Mouse (Mus musculus) left cerebral cortex, adult 11 months (tissue): ENCODE measurements around the gene Gm5741.
A peak's percentile ranks its signal among the peaks of the same experiment; 100 is the strongest.

Source experiments
- DNase-seq: peaks from one replicate; pipeline ENCODE4 v3.0.0; 2022; ENCODE audit warnings: low spot score

Gene Gm5741

GRCm38 (mm10) chr8:85073041-85073612 lies 5.3 kb upstream of the Gm5741 start:
- no peak for DNase-seq

- no peak for DNase-seq
These were observed 4.7 kb upstream of the Gm5741 start for GRCm38 (mm10) chr8:85072364-85072929.

DNA sequence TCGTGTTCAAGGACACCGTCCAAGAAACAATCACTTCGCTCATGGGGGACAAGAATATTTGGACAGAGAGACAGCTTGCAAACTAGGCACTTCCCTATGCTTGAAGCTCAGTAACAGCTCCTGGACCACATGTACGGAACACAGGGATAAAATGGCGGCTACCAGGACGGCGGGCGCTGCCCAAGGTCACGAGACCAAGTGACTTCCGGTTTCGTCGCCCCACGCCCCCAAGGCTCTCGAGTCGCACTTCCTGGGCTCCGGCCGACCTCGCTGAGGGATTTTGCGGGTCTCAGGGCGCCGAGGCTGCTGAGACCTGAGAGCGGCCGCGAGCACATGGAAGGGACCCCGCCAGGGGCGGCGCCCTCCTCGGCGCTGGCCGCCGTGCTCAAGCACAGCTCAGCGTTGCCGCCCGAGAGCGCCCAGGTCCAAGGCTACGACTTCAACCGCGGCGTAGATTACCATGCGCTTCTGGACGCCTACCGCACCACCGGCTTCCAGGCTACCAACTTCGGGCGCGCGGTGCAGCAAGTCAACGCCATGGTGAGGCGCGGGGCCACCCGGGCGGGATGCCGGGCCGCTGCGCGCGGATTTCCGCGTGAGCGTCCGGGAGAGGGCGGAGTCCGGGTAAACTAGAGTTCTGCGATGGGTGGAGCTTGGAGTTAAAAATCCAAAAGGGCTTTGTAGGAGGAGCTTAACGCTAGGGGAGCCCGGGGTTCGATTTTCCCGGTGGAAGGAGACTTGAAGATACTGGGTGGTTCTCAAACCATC lies 3.9 kb upstream of the Gm5741 start, which contains the start of gene Dhps:
Dhps (plus strand) TSS at position 244 of the 768 bp plus-strand sequence.
- DNase-seq, result peak; percentile 90

DNA sequence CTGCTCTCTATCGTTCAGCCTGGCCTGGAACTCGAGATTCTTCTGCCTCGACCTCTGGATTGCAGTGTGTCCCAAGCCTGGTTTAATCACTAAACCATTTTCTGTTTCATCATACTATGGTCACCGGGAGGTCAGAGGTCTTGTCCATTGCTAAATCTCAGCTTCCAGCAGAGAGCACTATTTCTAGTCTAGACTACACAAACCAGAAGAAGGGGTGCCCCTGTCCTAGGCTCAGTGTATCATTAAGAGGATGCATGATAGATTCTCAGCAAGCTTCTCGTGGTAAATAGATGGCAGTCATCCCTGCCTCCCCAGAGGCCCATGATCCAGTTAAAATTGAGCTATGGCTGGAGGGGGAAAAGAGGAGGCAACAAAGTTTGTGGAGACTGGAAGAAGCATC lies 3.3 kb upstream of the Gm5741 start:
- DNase-seq, result no peak

DNA sequence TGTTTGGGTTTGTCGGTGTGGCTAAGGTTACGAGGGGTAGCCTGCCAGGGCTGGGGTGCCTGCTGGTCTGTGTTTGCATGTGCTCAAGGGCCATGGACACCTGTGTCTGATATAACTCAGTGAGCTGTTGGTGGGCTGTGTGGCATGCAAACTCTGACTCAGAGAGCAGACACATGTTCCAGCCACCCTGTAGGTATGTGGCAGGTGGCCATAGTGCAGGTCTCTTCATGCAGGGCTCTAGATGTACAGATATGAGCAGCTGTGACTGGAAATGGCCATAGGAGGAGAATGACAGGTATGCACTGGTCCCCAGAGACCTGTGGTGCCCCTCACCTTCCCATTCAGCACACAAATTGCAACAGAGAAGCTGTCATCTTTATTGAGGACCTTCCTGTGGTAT lies 627 bp downstream of the Gm5741 start:
- no peak for DNase-seq

DNA sequence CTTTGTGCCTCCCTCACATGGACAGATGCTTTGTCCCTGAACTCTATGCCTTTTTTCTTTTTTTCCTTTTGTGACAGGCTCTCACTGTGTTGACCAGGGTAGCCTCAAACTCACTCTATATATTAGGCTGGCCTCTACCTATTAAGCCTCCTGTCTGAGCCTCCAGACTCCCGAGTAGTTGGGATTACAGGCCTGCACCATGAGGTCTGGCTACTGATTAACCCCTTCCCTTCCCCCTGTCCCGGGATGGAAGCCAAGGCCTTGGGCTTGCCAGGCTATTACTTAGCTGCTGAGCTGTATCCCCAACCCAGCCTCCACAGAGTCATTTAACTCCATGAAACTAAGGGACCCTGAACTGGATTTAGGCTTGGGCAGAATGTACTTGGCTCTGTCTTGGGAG lies 2.6 kb downstream of the Gm5741 start:
- no peak for DNase-seq

GRCm38 (mm10) chr8:85062603-85063002 lies 5.2 kb downstream of the Gm5741 start:
- no peak for DNase-seq

DNA sequence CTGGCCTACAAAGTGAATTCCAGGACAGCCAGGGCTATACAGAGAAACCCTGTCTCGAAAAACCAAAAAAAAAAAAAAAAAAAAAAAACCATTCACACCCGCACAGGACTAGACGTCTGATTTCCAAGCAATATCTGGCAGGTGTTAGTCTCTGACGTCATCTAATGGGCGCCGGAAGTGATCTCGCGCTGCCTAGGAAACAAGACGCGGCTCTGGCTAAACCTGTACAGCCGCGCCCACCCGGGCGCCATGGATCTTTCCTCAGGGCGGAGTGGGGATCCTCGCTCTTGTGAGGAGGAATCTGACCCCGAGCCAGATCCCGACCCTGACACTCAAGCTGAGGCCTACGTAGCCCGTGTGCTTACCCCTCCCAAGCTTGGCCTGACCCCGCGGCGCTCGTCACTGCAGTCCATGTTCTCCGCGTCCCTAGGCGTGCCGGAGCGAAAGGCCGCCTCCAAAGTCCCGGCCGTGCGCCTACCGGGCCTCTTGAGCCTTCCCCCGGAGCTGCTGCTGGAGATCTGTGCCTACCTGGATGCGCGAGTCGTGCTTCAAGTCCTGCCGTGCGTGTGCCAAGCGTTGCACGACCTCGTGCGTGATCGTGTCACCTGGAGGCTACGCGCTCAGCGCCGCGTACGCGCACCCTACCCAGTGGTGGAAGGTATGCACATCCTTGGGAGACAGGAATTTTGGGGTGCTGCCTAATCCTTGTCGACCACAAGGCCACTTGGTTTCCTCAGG lies 7.7 kb downstream of the Gm5741 start, which contains the start of gene Fbxw9:
Fbxw9 (plus strand) TSS at position 177 of the 738 bp plus-strand sequence.
- peak; percentile 87 for DNase-seq

GRCm38 (mm10) chr8:85057367-85057766 lies 10.4 kb downstream of the Gm5741 start:
- no peak for DNase-seq

- no peak for DNase-seq
These were observed 24.2 kb downstream of the Gm5741 start for GRCm38 (mm10) chr8:85043619-85044018.

GRCm38 (mm10) chr8:85037681-85038531 lies 29.9 kb downstream of the Gm5741 start:
- no peak for DNase-seq

DNA sequence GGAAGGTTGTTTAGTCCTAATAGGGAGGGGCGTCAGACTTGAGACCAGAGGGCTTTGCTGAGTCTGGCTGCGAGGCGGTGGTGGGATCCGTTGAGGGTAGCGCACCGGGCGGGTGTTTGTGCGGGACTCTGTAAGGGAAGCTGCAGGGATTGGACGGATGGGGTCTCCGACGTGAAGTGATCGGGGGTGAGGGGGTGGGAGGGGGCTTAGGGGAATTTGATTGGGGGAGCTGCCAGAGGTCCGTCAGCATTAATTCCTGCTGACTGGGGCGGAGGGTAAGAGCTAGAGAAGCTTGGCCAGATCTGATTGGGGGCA lies 30.5 kb downstream of the Gm5741 start:
- DNase-seq, result no peak

- DNase-seq, result peak; percentile 93
These were observed 30.9 kb downstream of the Gm5741 start, which contains the start of gene Tnpo2 for GRCm38 (mm10) chr8:85036718-85037365. Gene Tnpo2 (plus strand): TSS chr8:85036915.

GRCm38 (mm10) chr8:85036381-85036717 lies 31.4 kb downstream of the Gm5741 start:
- no peak for DNase-seq

- DNase-seq, result no peak
These were observed 32.0 kb downstream of the Gm5741 start for GRCm38 (mm10) chr8:85035728-85036310.

GRCm38 (mm10) chr8:85035165-85035727 lies 32.5 kb downstream of the Gm5741 start:
- no peak for DNase-seq

DNA sequence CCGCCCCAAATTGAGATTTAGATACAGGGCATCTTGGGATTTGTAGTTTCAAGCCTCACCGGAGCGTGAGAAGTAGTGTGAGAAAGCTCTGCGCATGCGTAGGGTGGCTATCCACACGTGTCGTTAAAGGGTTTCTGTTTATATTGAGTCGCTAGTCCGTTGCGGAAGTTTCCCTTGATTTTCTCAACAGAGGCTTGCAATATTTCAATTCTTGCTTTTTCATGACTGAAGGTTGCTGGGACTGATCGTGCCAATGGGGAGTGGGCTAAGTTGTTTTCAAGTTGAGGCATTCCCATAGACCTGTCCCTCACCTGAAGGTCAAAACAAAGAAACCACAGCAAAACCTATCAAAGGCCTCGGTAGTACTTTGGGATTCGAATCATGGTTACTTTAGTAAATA lies 33.0 kb downstream of the Gm5741 start:
- no peak for DNase-seq

GRCm38 (mm10) chr8:85033867-85034266 lies 33.9 kb downstream of the Gm5741 start:
- DNase-seq, result no peak

- DNase-seq, result no peak
These were observed 35.0 kb downstream of the Gm5741 start for GRCm38 (mm10) chr8:85032622-85033311.

DNA sequence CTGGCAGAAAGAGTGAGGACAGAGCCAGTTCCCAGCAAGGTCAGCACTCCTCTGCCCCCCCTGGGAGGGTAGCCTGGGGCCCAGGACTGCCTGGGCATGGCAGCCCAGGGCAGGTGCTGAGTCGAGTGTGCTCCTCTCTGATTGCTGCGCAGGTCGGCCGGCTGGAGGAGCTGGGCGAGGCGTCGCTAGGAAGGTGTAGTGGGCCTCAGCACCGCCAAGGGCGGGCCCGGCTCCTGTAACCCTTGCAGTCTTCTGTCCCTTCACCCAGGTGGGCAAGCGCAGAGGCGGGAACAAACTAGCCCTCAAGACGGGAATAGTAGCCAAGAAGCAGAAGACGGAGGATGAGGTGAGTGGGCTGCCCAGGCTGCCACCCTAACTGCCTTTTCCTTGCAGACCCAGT lies 38.5 kb downstream of the Gm5741 start:
- DNase-seq, result no peak
